Mouse (Mus musculus) embryonic facial prominence, embryonic 13.5 days (tissue): ENCODE data around the gene Fcrl5. TPM values are rescaled to one million over a fixed set of nuclear protein-coding genes. Genes with fewer than 3 reads are reported as not detected.

ENCODE experiments used
- ATAC-seq: fragments of 200-750 bp; cut with Nextera tagmentation; 2 replicates; pipeline ENCODE4 v1.8.0; 2017; ENCODE audit warnings: low read depth; ENCODE audit not compliant: insufficient number of reproducible peaks, insufficient read depth, low FRiP score, low TSS enrichment
- H3K27ac ChIP-seq: fragments of 300-500 bp; sonication (generic); 2 replicates; pipeline ENCODE4 v1.5.1; 2015; ENCODE audit warnings: moderate library complexity, mild to moderate bottlenecking, inconsistent platforms
- H3K27me3 ChIP-seq: fragments of 300-500 bp; sonication (generic); 2 replicates; pipeline ENCODE4 v1.6.1; 2015; ENCODE audit warnings: mild to moderate bottlenecking, inconsistent platforms
- H3K36me3 ChIP-seq: fragments of 300-500 bp; sonication (generic); 2 replicates; pipeline ENCODE4 v1.6.1; 2015; ENCODE audit warnings: mild to moderate bottlenecking, inconsistent platforms
- H3K4me1 ChIP-seq: fragments of 300-500 bp; sonication (generic); 2 replicates; pipeline ENCODE4 v1.6.1; 2015; ENCODE audit warnings: inconsistent platforms
- H3K4me2 ChIP-seq: fragments of 300-500 bp; sonication (generic); 2 replicates; pipeline ENCODE4 v1.6.1; 2015; ENCODE audit warnings: moderate library complexity, mild to moderate bottlenecking, inconsistent platforms
- H3K4me3 ChIP-seq: fragments of 300-500 bp; sonication (generic); 2 replicates; pipeline ENCODE4 v1.5.1; 2015; ENCODE audit warnings: mild to moderate bottlenecking, inconsistent platforms
- H3K9ac ChIP-seq: fragments of 300-500 bp; sonication (generic); 2 replicates; pipeline ENCODE4 v1.6.1; 2015; ENCODE audit warnings: mild to moderate bottlenecking, inconsistent platforms
- H3K9me3 ChIP-seq: fragments of 300-500 bp; sonication (generic); 2 replicates; pipeline ENCODE4 v1.6.1; 2016; ENCODE audit warnings: inconsistent platforms
- WGBS: fragments of 180-500 bp; shearing (Covaris S2); methylation state at CpG from one replicate; pipeline ENCODE4 v1.1.7; 2015; ENCODE audit warnings: mixed read lengths; 5-methylcytosine and 5-hydroxymethylcytosine counted together
- polyA plus RNA-seq: library from polyadenylated mRNA; unstranded; fragments of >200 nt; fragmentation: Nextera tagmentation; extraction: Ambion mirVana; gene quantifications from 2 replicates; pipeline ENCODE4 v1.2.1, GENCODE M21; 2015

The Fcrl5 gene
- polyA plus RNA-seq, 1 experiment from 2014 or later = not detected

DNA sequence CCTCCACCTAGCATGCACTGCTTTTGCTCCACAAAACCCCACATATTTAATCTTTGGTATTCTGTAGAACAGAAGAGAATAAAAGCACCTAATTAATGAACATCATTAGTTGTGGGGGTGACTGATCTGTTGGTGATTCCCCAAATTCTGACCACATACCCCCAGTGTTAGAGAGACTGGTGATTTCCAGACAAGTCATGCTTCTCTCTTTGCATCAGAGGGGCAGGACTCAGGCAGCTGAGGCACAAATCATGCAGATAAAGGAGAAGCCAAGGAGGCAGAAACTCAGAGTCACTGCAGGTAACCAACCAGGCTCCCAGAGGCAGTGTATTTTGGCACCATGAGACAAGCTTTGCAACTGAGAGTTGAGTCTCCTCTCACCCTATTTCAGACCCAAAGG, 82.9 kb downstream of the Fcrl5 start:
- Histone ChIP-seq H3K9ac (no peak overlapping the region), H3K27me3 (no peaks in the 10 kb centered on the region), H3K9me3 (no peaks in the 10 kb centered on the region), H3K36me3 (no peaks in the 10 kb centered on the region), H3K4me1 (0 out of 2 replicates have a peak, but pooled peaks cover 7% of the 10 kb centered on the region), H3K4me3 (no peak overlapping the region), H3K4me2 (no peak overlapping the region), H3K27ac (no peak overlapping the region)
- ATAC-seq = no peak

DNA sequence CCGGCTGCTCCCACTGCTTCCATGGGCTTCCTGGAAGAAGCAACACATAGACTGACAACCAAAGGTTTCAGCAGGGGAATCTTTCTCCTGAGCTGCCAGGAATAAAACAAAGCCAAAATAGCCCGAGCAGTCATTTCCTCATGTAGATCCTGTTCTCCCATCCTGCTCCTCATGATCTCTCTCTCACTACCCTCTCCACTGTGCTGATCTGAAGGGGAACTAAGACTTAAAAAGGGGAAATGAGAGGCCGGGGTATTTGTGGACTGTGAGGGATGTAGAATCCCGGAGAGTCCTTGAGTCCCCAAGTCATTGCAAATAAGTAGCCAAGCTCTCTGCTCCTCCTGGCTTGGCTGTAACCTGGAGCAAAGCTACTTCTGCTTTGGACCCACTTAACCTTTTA, 85.6 kb downstream of the Fcrl5 start:
- no peak overlapping the region for H3K4me3 ChIP-seq
- WGBS = 81% methylated on average over 4 of the region's 4 CpGs

DNA sequence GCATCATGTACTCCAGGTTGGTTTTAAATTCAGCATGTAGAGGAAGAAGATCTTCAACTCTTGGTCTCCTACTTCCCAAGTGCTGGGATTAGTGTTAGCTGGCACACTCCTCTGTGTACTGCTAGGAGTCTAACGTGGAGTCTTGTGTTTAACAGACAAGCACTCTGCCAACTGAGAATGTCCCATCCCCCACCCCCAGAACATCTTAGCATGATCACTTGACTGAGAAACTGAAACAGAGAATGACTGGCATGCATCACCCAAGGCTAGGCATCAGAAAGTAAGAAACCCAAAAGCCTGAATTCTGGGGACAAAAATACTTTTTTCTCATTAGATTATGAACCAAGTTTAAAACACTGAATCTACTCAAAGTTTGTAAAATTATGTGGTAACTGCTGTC, 86.3 kb downstream of the Fcrl5 start:
- no peaks in the 10 kb centered on the region for H3K27me3 ChIP-seq
- no peak overlapping the region for H3K27ac ChIP-seq
- H3K36me3 ChIP-seq = no peaks in the 10 kb centered on the region
- no peak overlapping the region for H3K4me3 ChIP-seq
- no peak overlapping the region for H3K9ac ChIP-seq
- H3K4me1 ChIP-seq = peaks cover 12% of the 10 kb centered on the region
- ATAC-seq = no peak
- no peak overlapping the region for H3K4me2 ChIP-seq
- 51% methylated on average over 1 of the region's 1 CpGs for WGBS
- no peaks in the 10 kb centered on the region for H3K9me3 ChIP-seq

More for the DNA sequence above, 85.6 kb downstream of the Fcrl5 start:
- Histone ChIP-seq H3K27ac (no peak overlapping the region), H3K9me3 (no peaks in the 10 kb centered on the region), H3K4me2 (no peak overlapping the region), H3K4me1 (peaks cover 5% of the 10 kb centered on the region; the same call in 1 of the 2 replicates), H3K27me3 (no peaks in the 10 kb centered on the region), H3K36me3 (no peaks in the 10 kb centered on the region), H3K9ac (no peak overlapping the region)
- no peak for ATAC-seq

DNA sequence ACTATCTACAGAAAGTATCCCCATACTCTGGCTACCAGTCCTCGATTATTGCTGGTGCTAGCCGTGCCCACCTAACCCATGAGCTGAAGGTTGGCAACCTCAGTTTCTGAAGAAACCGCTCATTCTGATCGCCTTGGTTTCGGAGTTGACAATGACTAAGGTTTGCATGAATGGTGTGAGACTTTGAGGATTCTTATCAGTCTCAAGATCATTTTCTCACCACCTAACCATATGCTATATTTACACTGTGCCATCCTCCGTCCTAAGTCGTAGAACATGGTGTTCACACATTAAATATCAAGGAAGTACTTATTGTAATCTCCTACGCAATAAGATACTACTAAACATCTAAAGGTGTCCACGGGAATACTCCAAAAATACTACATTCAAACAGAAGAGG, 88.1 kb downstream of the Fcrl5 start:
- H3K4me2 ChIP-seq = no peak overlapping the region
- peaks cover 17% of the 10 kb centered on the region for H3K36me3 ChIP-seq
- H3K9ac ChIP-seq = no peak overlapping the region
- peaks cover 18% of the 10 kb centered on the region for H3K4me1 ChIP-seq
- H3K27ac ChIP-seq = no peak overlapping the region
- WGBS = 93% methylated on average over 9 of the region's 9 CpGs
- no peaks in the 10 kb centered on the region for H3K9me3 ChIP-seq
- ATAC-seq = no peak
- H3K4me3 ChIP-seq = no peak overlapping the region
- H3K27me3 ChIP-seq = no peaks in the 10 kb centered on the region

DNA sequence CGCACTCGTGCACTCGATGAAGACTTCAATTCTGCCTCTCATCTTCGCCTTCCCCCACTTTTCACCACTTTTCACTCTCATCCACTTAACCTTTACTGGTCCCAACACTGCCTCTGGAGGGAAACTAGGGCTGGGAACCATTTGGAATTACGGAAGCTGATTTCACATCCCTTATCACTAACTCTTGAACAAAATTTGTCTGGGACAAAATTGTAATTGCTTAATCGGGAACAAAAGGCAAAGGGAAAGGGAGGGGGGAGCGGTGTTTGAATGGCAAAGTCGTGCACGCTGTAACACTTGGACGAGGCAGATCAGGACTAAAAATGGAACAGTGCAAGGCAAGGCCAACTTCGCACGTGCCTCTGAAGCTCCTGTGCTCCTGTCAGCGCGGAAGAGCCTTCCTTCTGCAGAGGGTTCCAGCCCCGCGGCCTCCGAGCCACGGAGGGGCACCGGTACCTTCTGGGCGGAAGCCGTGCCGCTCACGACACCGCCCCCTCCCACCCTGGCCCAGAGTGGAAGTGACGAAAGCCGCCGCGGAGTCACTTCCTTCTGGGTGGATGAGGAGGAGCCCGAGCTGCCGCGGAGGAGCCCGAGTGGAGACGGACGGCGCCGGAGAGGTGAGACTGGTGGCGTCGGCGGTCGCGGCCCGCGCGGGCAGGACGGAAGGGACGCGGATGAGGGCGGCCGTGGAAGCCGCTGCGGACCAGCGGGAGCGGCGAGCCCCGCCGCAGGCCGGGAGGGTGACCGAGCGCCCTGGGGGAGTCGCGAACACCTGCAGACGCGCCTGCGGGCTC, 89.7 kb downstream of the Fcrl5 start, which contains the start of gene Etv3:
TSS of gene Etv3 (plus strand) at position 365 of the 794 bp plus-strand sequence.
- Histone ChIP-seq H3K9me3 (no peaks in the 10 kb centered on the region), H3K27ac (peak within 1 kb of the TSS; percentile 85), H3K4me3 (peak within 1 kb of the TSS; percentile 98), H3K4me2 (peak within 1 kb of the TSS; percentile 90), H3K36me3 (peaks cover 32% of the 10 kb centered on the region), H3K4me1 (peaks cover 18% of the 10 kb centered on the region), H3K27me3 (no peaks in the 10 kb centered on the region), H3K9ac (peak within 1 kb of the TSS; percentile 99)
- peak; percentile 84 for ATAC-seq
- 5% methylated on average over 64 of the region's 64 CpGs for WGBS

DNA sequence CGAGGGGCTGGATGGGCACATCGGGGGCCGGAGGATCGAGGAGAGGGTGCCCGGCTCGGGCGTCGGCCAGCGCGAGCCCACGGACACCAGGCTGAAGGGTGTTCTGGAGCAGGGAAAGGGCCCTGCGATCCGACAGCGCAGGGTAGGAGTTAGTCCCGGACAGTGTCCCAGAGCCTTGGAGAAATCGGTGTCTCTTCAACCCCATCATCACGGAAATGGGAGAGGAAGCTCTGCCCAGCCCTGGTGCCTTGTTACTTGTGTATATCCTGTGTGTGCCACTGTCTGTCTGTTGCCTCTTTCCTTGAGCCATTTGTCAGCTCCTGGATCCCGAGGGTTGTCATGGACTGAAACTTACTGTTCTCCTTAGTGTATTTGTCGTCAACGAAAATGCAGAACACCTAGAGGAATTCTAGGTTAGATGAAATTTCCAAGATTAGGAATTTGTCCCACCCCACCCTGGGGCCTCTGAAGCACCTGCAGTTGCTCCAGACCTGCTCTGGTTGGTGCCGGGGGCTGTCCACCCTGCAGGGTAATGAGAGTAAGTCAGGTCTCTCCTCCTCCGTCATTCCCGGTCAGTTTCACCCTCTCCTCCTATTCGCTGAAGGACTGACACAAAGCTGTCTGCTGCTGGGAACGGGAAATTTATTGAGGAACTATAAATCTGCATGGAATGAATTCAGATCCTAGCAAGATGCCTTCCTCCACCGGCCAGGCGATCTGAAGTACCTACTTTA, 90.4 kb downstream of the Fcrl5 start:
- no peaks in the 10 kb centered on the region for H3K9me3 ChIP-seq
- peak overlapping the region; percentile 98 for H3K4me3 ChIP-seq
- peak overlapping the region; percentile 85 for H3K27ac ChIP-seq
- 8% methylated on average over 27 of the region's 27 CpGs for WGBS
- peak overlapping the region; percentile 99 for H3K9ac ChIP-seq
- H3K4me1 ChIP-seq = peaks cover 18% of the 10 kb centered on the region
- peaks cover 40% of the 10 kb centered on the region for H3K36me3 ChIP-seq
- no peaks in the 10 kb centered on the region for H3K27me3 ChIP-seq
- peak overlapping the region; percentile 90 for H3K4me2 ChIP-seq
- no peak for ATAC-seq

DNA sequence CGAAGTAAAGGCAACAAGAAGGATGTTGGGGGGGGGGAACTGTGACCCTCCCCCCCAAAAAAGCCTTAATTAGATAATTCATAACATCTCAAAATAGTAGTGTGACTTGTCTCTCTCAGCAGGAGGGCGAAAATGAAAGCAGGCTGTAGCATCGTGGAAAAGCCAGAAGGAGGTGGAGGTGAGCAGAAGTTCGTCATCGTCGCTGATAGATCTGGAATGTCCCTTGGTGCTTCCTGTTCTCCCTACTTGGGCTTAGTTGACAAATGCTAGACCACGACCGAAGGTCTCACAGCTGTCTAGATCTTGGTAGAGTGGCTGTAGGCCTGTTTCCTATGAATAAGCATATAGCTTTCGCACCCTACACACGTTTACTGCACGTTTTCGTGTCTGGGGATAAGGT, 91.6 kb downstream of the Fcrl5 start:
- Histone ChIP-seq H3K4me2 (peak overlapping the region; percentile 90), H3K4me1 (peaks cover 18% of the 10 kb centered on the region), H3K36me3 (peaks cover 49% of the 10 kb centered on the region), H3K4me3 (peak overlapping the region; percentile 98; the same call in 1 of the 2 replicates), H3K9ac (no peak overlapping the region), H3K27ac (no peak overlapping the region), H3K27me3 (no peaks in the 10 kb centered on the region), H3K9me3 (no peaks in the 10 kb centered on the region)
- ATAC-seq = no peak
- 79% methylated on average over 12 of the region's 12 CpGs for WGBS

DNA sequence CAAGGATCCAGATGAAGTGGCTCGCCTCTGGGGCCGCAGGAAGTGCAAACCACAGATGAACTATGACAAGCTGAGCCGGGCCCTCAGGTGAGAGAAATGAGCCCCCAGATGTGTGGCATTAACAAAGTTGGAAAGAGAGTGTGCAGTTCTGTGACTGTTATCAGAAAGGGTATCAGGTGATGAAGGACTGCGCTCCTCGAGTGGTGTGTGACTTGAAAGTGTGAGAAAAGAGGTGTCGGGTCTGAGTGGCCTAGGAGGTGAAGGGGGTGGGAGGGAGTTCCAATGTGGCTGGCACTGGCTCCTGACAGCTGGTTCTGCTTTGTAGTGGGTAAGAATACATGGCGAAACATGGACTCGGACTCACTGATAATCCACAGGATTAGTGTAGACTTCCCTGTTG, 92.4 kb downstream of the Fcrl5 start:
- Histone ChIP-seq H3K9me3 (no peaks in the 10 kb centered on the region), H3K4me1 (peaks cover 18% of the 10 kb centered on the region), H3K9ac (no peak overlapping the region), H3K4me3 (no peak overlapping the region), H3K27ac (no peak overlapping the region), H3K36me3 (peaks cover 56% of the 10 kb centered on the region), H3K27me3 (no peaks in the 10 kb centered on the region), H3K4me2 (no peak overlapping the region)
- 78% methylated on average over 8 of the region's 8 CpGs for WGBS
- ATAC-seq = no peak

DNA sequence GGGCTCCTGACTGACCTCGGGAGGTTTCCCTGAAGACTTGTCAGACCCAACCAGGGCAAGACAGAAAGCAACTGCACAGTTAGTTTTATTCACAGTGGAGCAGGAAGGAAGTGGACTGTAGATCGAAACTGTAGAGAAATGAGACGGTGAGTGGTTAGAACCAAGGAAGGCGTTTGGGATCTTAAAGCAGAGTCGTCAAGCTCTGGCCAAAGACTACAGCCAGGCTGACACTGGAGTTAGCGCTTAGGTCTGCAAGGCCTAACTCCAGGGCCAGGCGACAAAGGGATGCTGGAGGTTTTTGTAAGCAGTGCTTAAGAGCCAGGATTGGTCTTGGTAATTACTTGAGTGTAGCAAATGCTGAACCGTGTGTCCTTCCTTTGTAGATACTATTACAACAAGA, 93.3 kb downstream of the Fcrl5 start:
- ATAC-seq = no peak
- Histone ChIP-seq H3K9ac (no peak overlapping the region), H3K27ac (no peak overlapping the region)

DNA sequence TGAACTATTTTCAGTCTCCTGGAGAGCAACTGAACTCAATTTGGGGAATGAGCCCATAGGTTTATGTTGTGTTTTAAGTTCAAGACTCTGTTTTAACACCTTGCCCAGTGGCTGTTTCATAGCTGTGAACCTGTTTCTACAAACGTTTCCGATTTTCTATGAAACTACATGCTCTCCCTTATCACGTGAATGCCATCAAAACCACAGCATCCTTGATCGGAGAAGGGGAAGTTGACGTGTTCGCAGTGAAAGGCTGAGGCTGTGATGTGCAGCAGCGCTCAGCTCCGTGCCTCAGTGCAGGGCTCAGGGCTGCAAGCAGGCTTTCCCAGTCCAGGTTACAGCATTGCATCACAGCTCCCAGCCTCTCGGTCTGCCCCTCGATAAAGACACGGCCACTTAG, 94.0 kb downstream of the Fcrl5 start:
- H3K9ac ChIP-seq = no peak overlapping the region
- no peak overlapping the region for H3K4me3 ChIP-seq
- ATAC-seq = no peak
- no peaks in the 10 kb centered on the region for H3K9me3 ChIP-seq
- H3K4me2 ChIP-seq = no peak overlapping the region
- H3K4me1 ChIP-seq = peaks cover 18% of the 10 kb centered on the region
- peak overlapping the region; percentile 60; the same call in 1 of the 2 replicates for H3K27ac ChIP-seq
- peaks cover 70% of the 10 kb centered on the region for H3K36me3 ChIP-seq
- WGBS = 80% methylated on average over 11 of the region's 11 CpGs
- no peaks in the 10 kb centered on the region for H3K27me3 ChIP-seq

More for the DNA sequence above, 93.3 kb downstream of the Fcrl5 start:
- Histone ChIP-seq H3K9me3 (no peaks in the 10 kb centered on the region), H3K27me3 (no peaks in the 10 kb centered on the region), H3K4me3 (no peak overlapping the region), H3K4me2 (no peak overlapping the region), H3K4me1 (peaks cover 18% of the 10 kb centered on the region), H3K36me3 (peaks cover 63% of the 10 kb centered on the region)
- WGBS = 88% methylated on average over 8 of the region's 8 CpGs

DNA sequence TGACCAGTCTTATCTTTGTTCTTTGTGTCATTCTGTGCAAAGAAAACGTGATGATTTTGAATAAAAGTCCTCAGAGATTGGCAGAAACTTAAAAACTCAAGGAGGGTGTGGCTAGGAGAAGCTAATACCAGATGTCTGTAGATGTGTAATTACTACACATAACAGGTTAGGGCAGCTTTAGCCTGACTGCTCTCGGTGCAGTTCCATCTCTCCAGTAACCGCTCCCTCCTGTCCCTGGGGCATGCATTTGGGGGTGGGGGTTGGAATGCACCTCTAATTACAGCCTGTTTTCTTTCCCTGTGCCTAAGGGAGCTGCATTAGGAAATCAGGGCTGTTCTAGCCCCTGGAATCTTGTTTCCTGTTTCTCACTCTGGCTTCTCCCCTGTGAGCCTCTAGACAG, 94.7 kb downstream of the Fcrl5 start:
- Histone ChIP-seq H3K9ac (no peak overlapping the region), H3K36me3 (peaks cover 77% of the 10 kb centered on the region)

More for the DNA sequence above, 94.7 kb downstream of the Fcrl5 start:
- Histone ChIP-seq H3K4me2 (no peak overlapping the region), H3K4me3 (no peak overlapping the region), H3K9me3 (no peaks in the 10 kb centered on the region), H3K27ac (0 out of 2 replicates have a peak overlapping the region, but pooled peaks have one; percentile 60), H3K27me3 (no peaks in the 10 kb centered on the region), H3K4me1 (peaks cover 14% of the 10 kb centered on the region)
- ATAC-seq = no peak
- 73% methylated on average over 3 of the region's 3 CpGs for WGBS
